ENCODE assay signal across 29 mouse cellular contexts in genomic region chr3:145974986-145975385, GRCm38 (mm10).
"Had no signal": no experiment of that assay in that cellular context is flagged by ENCODE, and none has a peak within 500 bp of the region (broad histone marks: within the 10 kb centered on the region; RNA-seq: fewer than 3 reads in every experiment).

No protein-coding gene starts in this region.

- H3K9me3 ChIP-seq: intestine, embryonic 15.5 days had no signal

- H3K4me1 ChIP-seq: heart, embryonic 10.5 days; heart, embryonic 12.5 days; hindbrain, embryonic 10.5 days; hindbrain, embryonic 12.5 days; intestine, embryonic 15.5 days; limb, embryonic 10.5 days; limb, embryonic 12.5 days; liver, embryonic 13.5 days; liver, embryonic 15.5 days had no signal

- ATAC-seq: hindbrain, embryonic 16.5 days; inflammation-experienced regulatory T-cells, adult 6 months; intestine, embryonic 15.5 days; intestine, postnatal 0 days had no signal

- H3K9ac ChIP-seq: heart, embryonic 12.5 days; heart, embryonic 15.5 days; hindbrain, embryonic 12.5 days; hindbrain, embryonic 14.5 days; intestine, embryonic 15.5 days; limb, embryonic 12.5 days; liver, embryonic 13.5 days; liver, embryonic 15.5 days had no signal

- DNase-seq: gastrocnemius, adult 2 months; gastrocnemius, postnatal 10 days; gastrocnemius, postnatal 25 days; heart, adult 18-20 months; heart, postnatal 14 days; heart, postnatal 4 days; kidney, adult 18-20 months; kidney, adult 8-10 months; kidney, postnatal 10 days; kidney, postnatal 25 days; kidney, postnatal 4 days; liver; liver, embryonic 13.5 days had no signal

- H3K4me3 ChIP-seq: gastrocnemius, adult 2 months; heart, embryonic 10.5 days; heart, embryonic 12.5 days; heart, embryonic 15.5 days; hindbrain, embryonic 10.5 days; hindbrain, embryonic 12.5 days; intestine, embryonic 15.5 days; layer of hippocampus, adult 2 months; left cerebral cortex, adult 2 months; limb, embryonic 10.5 days; limb, embryonic 12.5 days; liver, embryonic 13.5 days; liver, embryonic 15.5 days had no signal

- H3K4me2 ChIP-seq: heart, embryonic 12.5 days; heart, embryonic 15.5 days; hindbrain, embryonic 12.5 days; hindbrain, embryonic 14.5 days; intestine, embryonic 15.5 days; limb, embryonic 12.5 days; liver, embryonic 11.5 days; liver, embryonic 13.5 days; liver, embryonic 15.5 days had no signal

- H3K27ac ChIP-seq: gastrocnemius, adult 2 months; heart, embryonic 10.5 days; heart, embryonic 15.5 days; hindbrain, embryonic 10.5 days; hindbrain, embryonic 12.5 days; hindbrain, embryonic 14.5 days; intestine, embryonic 15.5 days; layer of hippocampus, adult 2 months; left cerebral cortex, adult 2 months; limb, embryonic 10.5 days; limb, embryonic 12.5 days; liver, embryonic 13.5 days; liver, embryonic 15.5 days had no signal

- H3K36me3 ChIP-seq: heart, embryonic 15.5 days; hindbrain, embryonic 10.5 days; hindbrain, embryonic 12.5 days; intestine, embryonic 15.5 days; limb, embryonic 10.5 days; limb, embryonic 12.5 days; liver, embryonic 13.5 days; liver, embryonic 15.5 days had no signal

- H3K27me3 ChIP-seq: heart, embryonic 12.5 days; heart, embryonic 15.5 days; hindbrain, embryonic 12.5 days; intestine, embryonic 15.5 days; liver, embryonic 13.5 days; liver, embryonic 15.5 days had no signal
